Mouse (Mus musculus): ENCODE results near the gene Gpkow. TPM values are rescaled to one million over a fixed set of nuclear protein-coding genes. Genes with fewer than 3 reads are reported as not detected.
A peak's percentile ranks its signal among the peaks of the same experiment; 100 is the strongest.
"Not testable (repeated sequence)": the region's sequence is repeated elsewhere in the genome, so short reads cannot be mapped to it uniquely, and the experiment has no call there.

Gene Gpkow
- polyA plus RNA-seq, 1 experiment from 2014 or later, result 45.6 TPM

- Histone ChIP-seq H3K9me3 (no peaks in the 10 kb centered on the region), H3K9ac (replicated peaks) (no peak overlapping the region), H3K4me2 (replicated peaks) (no peak overlapping the region), H3K27me3 (no peaks in the 10 kb centered on the region), H3K4me1 (replicated peaks) (peaks cover 4% of the 10 kb centered on the region; the same call in 1 of the 2 replicates), H3K4me3 (replicated peaks) (no peak overlapping the region), H3K27ac (no peak overlapping the region), H3K36me3 (no peaks in the 10 kb centered on the region)
- 47% methylated on average over 4 of the region's 4 CpGs for WGBS
- no peak for ATAC-seq
Measured at GRCm38 (mm10) chrX:7692862-7693261, 4.1 kb upstream of the Gpkow start.

GRCm38 (mm10) chrX:7696520-7696919, 411 bp upstream of the Gpkow start:
- no peak overlapping the region for H3K27ac ChIP-seq
- no peak overlapping the region for H3K9ac ChIP-seq (replicated peaks)
- ATAC-seq, result peak; percentile 67

GRCm38 (mm10) chrX:7713764-7714134, 16.8 kb downstream of the Gpkow start:
- not testable (repeated sequence) for ATAC-seq; H3K9me3 ChIP-seq; H3K4me1 ChIP-seq (replicated peaks); H3K27ac ChIP-seq; H3K36me3 ChIP-seq; H3K27me3 ChIP-seq
- peak overlapping the region; percentile 58 for H3K9ac ChIP-seq (replicated peaks)
- peak overlapping the region; percentile 54 for H3K4me2 ChIP-seq (replicated peaks)
- 36% methylated on average over 6 of the region's 12 CpGs for whole genome bisulfite sequencing
- peak overlapping the region; percentile 38 for H3K4me3 ChIP-seq (replicated peaks)

More at GRCm38 (mm10) chrX:7696520-7696919, 411 bp upstream of the Gpkow start:
- 46% methylated on average over 6 of the region's 6 CpGs for WGBS
- peaks cover 9% of the 10 kb centered on the region; the same call in 1 of the 2 replicates for H3K36me3 ChIP-seq
- no peaks in the 10 kb centered on the region for H3K27me3 ChIP-seq
- H3K4me1 ChIP-seq (replicated peaks), result peaks cover 11% of the 10 kb centered on the region; the same call in 1 of the 2 replicates
- H3K4me3 ChIP-seq (replicated peaks), result peak overlapping the region; percentile 55; the same call in 1 of the 2 replicates
- H3K9me3 ChIP-seq, result no peaks in the 10 kb centered on the region
- peak overlapping the region; percentile 37 for H3K4me2 ChIP-seq (replicated peaks)

GRCm38 (mm10) chrX:7714135-7714899, 17.4 kb downstream of the Gpkow start, which contains the start of gene Wdr45:
Gene Wdr45 (plus strand): TSS chrX:7714333.
- H3K36me3 ChIP-seq; H3K9me3 ChIP-seq; H3K27ac ChIP-seq; H3K27me3 ChIP-seq; H3K4me1 ChIP-seq (replicated peaks): not testable (repeated sequence)
- peak within 1 kb of the TSS; percentile 58 for H3K9ac ChIP-seq (replicated peaks)
- peak; percentile 97 for ATAC-seq
- WGBS, result 21% methylated on average over 20 of the region's 60 CpGs
- peak within 1 kb of the TSS; percentile 54 for H3K4me2 ChIP-seq (replicated peaks)
- peak within 1 kb of the TSS; percentile 38 for H3K4me3 ChIP-seq (replicated peaks)

DNA sequence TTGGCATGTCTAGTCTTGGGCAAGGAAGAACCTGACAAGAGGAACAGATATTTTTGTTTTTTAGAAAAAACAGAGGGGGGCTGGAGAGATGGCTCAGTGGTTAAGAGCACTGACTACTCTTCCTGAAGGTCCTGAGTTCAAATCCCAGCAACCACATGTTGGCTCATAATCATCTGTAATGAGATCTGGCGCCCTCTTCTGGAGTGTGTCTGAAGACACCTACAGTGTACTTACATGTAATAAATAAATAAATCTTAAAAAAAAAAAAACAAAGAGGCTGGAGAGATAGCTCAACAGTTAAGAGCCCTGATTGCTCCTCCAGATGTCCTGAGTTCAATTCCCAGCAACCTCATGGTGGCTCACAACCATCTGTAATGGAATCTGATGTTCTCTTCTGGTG, 19.1 kb downstream of the Gpkow start:
- H3K36me3 ChIP-seq, ATAC-seq: not testable (repeated sequence)
- 42% methylated on average over 1 of the region's 1 CpGs for WGBS

DNA sequence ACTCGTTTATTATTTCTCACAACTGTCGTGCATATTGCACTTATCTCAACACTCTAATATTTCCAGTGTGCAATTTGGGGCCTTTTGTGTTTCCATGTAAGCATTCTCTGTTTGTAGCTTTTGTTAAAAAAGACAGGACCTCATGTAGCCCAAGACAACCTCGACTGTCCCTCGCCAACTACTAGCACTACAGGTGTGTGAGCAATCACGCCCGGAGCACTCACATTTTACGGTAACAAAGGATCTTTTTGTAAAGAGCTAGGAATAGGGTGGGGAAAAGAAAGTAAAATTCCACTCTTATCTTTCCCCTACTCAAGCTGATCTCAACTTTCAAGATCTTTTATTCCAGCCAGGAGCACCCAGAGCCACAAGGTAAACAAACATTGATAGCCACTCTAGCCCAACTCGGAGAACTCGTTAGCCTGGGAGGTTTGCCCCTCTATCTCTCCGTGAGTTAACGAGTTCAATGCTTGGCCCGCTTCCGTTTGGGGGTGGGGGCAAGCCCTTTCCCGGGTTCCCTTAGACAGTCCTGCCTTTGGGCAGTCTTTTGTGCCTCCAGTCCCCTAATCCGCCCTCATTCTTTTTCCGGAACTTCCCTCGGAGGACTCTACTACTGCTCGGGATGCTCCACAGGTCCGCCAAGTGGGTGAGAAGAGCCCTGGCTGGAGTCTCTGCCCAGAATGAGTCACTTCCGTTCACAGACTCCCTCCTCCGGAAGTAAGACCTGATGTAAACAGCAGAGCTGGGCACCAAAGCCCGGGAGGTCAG, 24.8 kb downstream of the Gpkow start, which contains the start of gene Gm45208:
Gm45208 (plus strand) TSS at position 732 of the 768 bp plus-strand sequence.
- H3K4me1 ChIP-seq (replicated peaks), result peaks cover 9% of the 10 kb centered on the region
- H3K9ac ChIP-seq (replicated peaks), result peak within 1 kb of the TSS; percentile 59
- peak; percentile 93 for ATAC-seq
- peak within 1 kb of the TSS; percentile 54 for H3K4me3 ChIP-seq (replicated peaks)
- peaks cover 12% of the 10 kb centered on the region for H3K36me3 ChIP-seq
- H3K9me3 ChIP-seq, result no peaks in the 10 kb centered on the region
- 30% methylated on average over 22 of the region's 22 CpGs for WGBS
- H3K27ac ChIP-seq, result peak within 1 kb of the TSS; percentile 90
- H3K4me2 ChIP-seq (replicated peaks), result peak within 1 kb of the TSS; percentile 69
- no peaks in the 10 kb centered on the region for H3K27me3 ChIP-seq

More for the DNA sequence above, 19.1 kb downstream of the Gpkow start:
- H3K4me1 ChIP-seq (replicated peaks); H3K9ac ChIP-seq (replicated peaks); H3K27ac ChIP-seq; H3K9me3 ChIP-seq; H3K27me3 ChIP-seq; H3K4me2 ChIP-seq (replicated peaks); H3K4me3 ChIP-seq (replicated peaks): not testable (repeated sequence)

DNA sequence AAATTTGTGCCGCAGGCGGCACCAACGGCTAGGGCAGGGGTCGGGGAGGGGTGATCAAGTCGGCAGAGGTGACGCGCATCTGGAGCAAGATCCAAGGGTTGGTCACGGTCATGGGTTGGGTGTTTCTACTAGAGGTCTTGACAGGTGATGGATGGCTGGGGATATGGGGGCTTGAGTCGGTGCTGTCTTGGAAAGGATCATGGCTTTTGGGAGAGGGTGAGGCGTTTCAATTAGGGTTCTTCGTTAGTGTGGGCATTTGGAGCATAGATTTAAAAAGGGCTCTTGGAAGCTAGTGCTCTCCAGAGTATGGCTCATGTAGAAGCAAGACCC, 25.3 kb downstream of the Gpkow start:
- Histone ChIP-seq H3K4me3 (replicated peaks) (peak overlapping the region; percentile 54), H3K36me3 (peaks cover 17% of the 10 kb centered on the region), H3K4me2 (replicated peaks) (peak overlapping the region; percentile 69), H3K4me1 (replicated peaks) (peaks cover 9% of the 10 kb centered on the region), H3K9ac (replicated peaks) (peak overlapping the region; percentile 59), H3K27me3 (no peaks in the 10 kb centered on the region), H3K27ac (peak overlapping the region; percentile 90), H3K9me3 (no peaks in the 10 kb centered on the region)
- 32% methylated on average over 11 of the region's 11 CpGs for WGBS
- ATAC-seq, result peak; percentile 76; the same call in 1 of the 2 replicates

DNA sequence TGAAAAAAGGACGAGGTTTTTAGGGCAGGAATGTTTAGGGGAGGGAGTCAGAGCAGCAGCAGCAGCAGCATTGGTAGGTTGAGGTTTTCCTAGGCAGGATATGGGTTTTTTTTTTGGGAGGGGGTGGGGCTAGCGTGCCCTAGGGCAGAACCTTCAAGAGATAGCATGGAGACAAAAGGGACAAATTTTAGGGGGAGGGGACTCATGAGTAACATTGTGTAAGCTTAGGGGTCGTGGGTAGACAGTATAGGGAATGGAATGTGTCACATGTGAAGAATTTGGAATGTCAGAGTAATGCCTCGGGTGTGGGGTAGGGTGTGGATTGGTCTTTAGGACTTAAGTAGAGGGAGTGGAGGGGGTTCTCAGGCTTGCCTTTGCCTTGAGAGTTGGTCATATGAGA, 25.8 kb downstream of the Gpkow start:
- no peak for ATAC-seq
- Histone ChIP-seq H3K4me2 (replicated peaks) (peak overlapping the region; percentile 69), H3K27me3 (no peaks in the 10 kb centered on the region), H3K4me3 (replicated peaks) (peak overlapping the region; percentile 54), H3K9ac (replicated peaks) (peak overlapping the region; percentile 59), H3K27ac (no peak overlapping the region), H3K9me3 (no peaks in the 10 kb centered on the region), H3K36me3 (peaks cover 18% of the 10 kb centered on the region), H3K4me1 (replicated peaks) (peaks cover 10% of the 10 kb centered on the region)
- WGBS, result 38% methylated on average over 4 of the region's 4 CpGs

DNA sequence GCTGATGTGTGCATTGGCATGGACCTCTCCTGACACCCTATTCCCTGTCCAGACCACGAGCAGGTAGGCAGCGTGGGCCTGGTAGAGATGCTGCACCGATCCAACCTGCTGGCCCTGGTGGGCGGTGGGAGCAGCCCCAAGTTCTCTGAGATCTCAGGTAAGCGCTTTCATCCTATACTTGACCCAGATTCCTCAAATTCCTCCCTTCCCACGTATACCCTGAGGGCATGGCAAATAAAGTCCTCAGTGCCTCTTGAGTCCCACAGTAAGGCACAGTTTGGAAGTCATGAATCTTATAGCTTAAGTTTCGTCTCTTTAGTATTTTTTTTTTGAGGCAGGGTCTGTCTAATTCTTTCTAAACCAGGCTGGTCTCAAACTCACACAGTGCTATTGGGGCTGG, 27.2 kb downstream of the Gpkow start:
- H3K4me3 ChIP-seq (replicated peaks), result no peak overlapping the region
- no peak overlapping the region for H3K27ac ChIP-seq
- no peaks in the 10 kb centered on the region for H3K27me3 ChIP-seq
- H3K9ac ChIP-seq (replicated peaks), result no peak overlapping the region
- no peaks in the 10 kb centered on the region for H3K9me3 ChIP-seq
- peaks cover 15% of the 10 kb centered on the region for H3K4me1 ChIP-seq (replicated peaks)
- H3K4me2 ChIP-seq (replicated peaks), result no peak overlapping the region
- 81% methylated on average over 7 of the region's 7 CpGs for WGBS
- ATAC-seq, result no peak
- H3K36me3 ChIP-seq, result peaks cover 18% of the 10 kb centered on the region

- no peak overlapping the region for H3K4me2 ChIP-seq (replicated peaks)
- H3K4me3 ChIP-seq (replicated peaks), result no peak overlapping the region
- no peaks in the 10 kb centered on the region for H3K9me3 ChIP-seq
- no peak for ATAC-seq
- peaks cover 18% of the 10 kb centered on the region for H3K36me3 ChIP-seq
- no peaks in the 10 kb centered on the region for H3K27me3 ChIP-seq
- H3K4me1 ChIP-seq (replicated peaks), result peaks cover 23% of the 10 kb centered on the region
- no peak overlapping the region for H3K9ac ChIP-seq (replicated peaks)
- no peak overlapping the region for H3K27ac ChIP-seq
- 90% methylated on average over 12 of the region's 12 CpGs for WGBS
Measured at GRCm38 (mm10) chrX:7725841-7726240, 28.9 kb downstream of the Gpkow start.

- Histone ChIP-seq H3K27ac (no peak overlapping the region), H3K4me1 (replicated peaks) (peaks cover 20% of the 10 kb centered on the region), H3K9me3 (no peaks in the 10 kb centered on the region), H3K9ac (replicated peaks) (no peak overlapping the region), H3K27me3 (no peaks in the 10 kb centered on the region), H3K36me3 (peaks cover 18% of the 10 kb centered on the region), H3K4me2 (replicated peaks) (no peak overlapping the region), H3K4me3 (replicated peaks) (no peak overlapping the region)
- WGBS, result 93% methylated on average over 13 of the region's 13 CpGs
- ATAC-seq, result no peak
Measured at GRCm38 (mm10) chrX:7727176-7727575, 30.2 kb downstream of the Gpkow start.

All from midbrain, embryonic 13.5 days (tissue).